Mouse (Mus musculus) heart, embryonic 16.5 days (tissue): ENCODE measurements around the gene Mgst2. TPM values are rescaled to one million over a fixed set of nuclear protein-coding genes. Genes with fewer than 3 reads are reported as not detected.

Experiments
- ATAC-seq: fragments of 200-750 bp; cut with Nextera tagmentation; replicated peaks from 2 replicates; pipeline ENCODE4 v1.8.0; 2017; ENCODE audit warnings: moderate number of reproducible peaks; ENCODE audit not compliant: insufficient read depth, low FRiP score; ENCODE audit errors: extremely low read depth
- H3K27ac ChIP-seq: fragments of 300-500 bp; sonication (generic); 2 replicates; pipeline ENCODE4 v1.5.1; 2014; ENCODE audit warnings: mild to moderate bottlenecking, low read length, control low read depth, moderate library complexity
- H3K27me3 ChIP-seq: fragments of 300-500 bp; sonication (generic); 2 replicates; pipeline ENCODE4 v1.6.1; 2014; ENCODE audit warnings: low read length, mixed read lengths; ENCODE audit not compliant: control insufficient read depth, insufficient read depth
- H3K36me3 ChIP-seq: fragments of 300-500 bp; sonication (generic); 2 replicates; pipeline ENCODE4 v1.6.1; 2014; ENCODE audit not compliant: control insufficient read depth, insufficient read depth
- H3K4me1 ChIP-seq: fragments of 300-500 bp; sonication (generic); 2 replicates; pipeline ENCODE4 v1.6.1; 2014; ENCODE audit warnings: low read length, mixed read lengths; ENCODE audit not compliant: control insufficient read depth, insufficient read depth
- H3K4me2 ChIP-seq: fragments of 300-500 bp; sonication (generic); 2 replicates; pipeline ENCODE4 v1.6.1; 2014; ENCODE audit warnings: low read depth, mild to moderate bottlenecking, control low read depth, low read length
- H3K4me3 ChIP-seq: fragments of 300-500 bp; sonication (generic); 2 replicates; pipeline ENCODE4 v1.5.1; 2014; ENCODE audit warnings: mild to moderate bottlenecking, control low read depth, low read length
- H3K9ac ChIP-seq: fragments of 300-500 bp; sonication (generic); 2 replicates; pipeline ENCODE4 v1.6.1; 2014; ENCODE audit warnings: low read length, control low read depth
- H3K9me3 ChIP-seq: fragments of 300-500 bp; sonication (generic); replicated peaks from 2 replicates; pipeline ENCODE4 v1.6.1; 2016; ENCODE audit warnings: low read length; ENCODE audit not compliant: control insufficient read depth
- WGBS: fragments of 180-500 bp; shearing (Covaris S2); extraction: QIAGEN DNeasy Blood & Tissue Kit; methylation state at CpG from one replicate; pipeline ENCODE4 v1.1.7; 2014; 5-methylcytosine and 5-hydroxymethylcytosine counted together
- polyA plus RNA-seq: library from polyadenylated mRNA; unstranded; fragments of >200 nt; fragmentation: Nextera tagmentation; extraction: Ambion mirVana; gene quantifications from 2 replicates; pipeline ENCODE4 v1.2.1, GENCODE M21; 2015

The Mgst2 gene
- polyA plus RNA-seq, 1 experiment from 2014 or later = 13.8 TPM

GRCm38 (mm10) chr3:51701281-51701751 lies 41.2 kb downstream of the Mgst2 start:
- WGBS = under 1% methylated on average over 27 of the region's 27 CpGs
- peak overlapping the region; percentile 83 for H3K27ac ChIP-seq
- peak; percentile 90 for ATAC-seq

GRCm38 (mm10) chr3:51701950-51702349 lies 41.8 kb downstream of the Mgst2 start:
- no peaks in the 10 kb centered on the region for H3K36me3 ChIP-seq
- WGBS = 25% methylated on average over 13 of the region's 13 CpGs
- H3K9me3 ChIP-seq = no peaks in the 10 kb centered on the region
- H3K4me2 ChIP-seq = peak overlapping the region; percentile 80
- 0 out of 2 replicates have a peak, but pooled peaks have one; percentile 2 for ATAC-seq
- H3K27me3 ChIP-seq = no peaks in the 10 kb centered on the region; the same call in 1 of the 2 replicates
- peaks cover 17% of the 10 kb centered on the region for H3K4me1 ChIP-seq
- H3K9ac ChIP-seq = peak overlapping the region; percentile 65
- peak overlapping the region; percentile 52 for H3K4me3 ChIP-seq
- H3K27ac ChIP-seq = peak overlapping the region; percentile 83

More at GRCm38 (mm10) chr3:51701281-51701751, 41.2 kb downstream of the Mgst2 start:
- Histone ChIP-seq H3K4me1 (peaks cover 17% of the 10 kb centered on the region), H3K4me3 (peak overlapping the region; percentile 52), H3K9me3 (no peaks in the 10 kb centered on the region), H3K9ac (peak overlapping the region; percentile 65), H3K36me3 (no peaks in the 10 kb centered on the region), H3K27me3 (no peaks in the 10 kb centered on the region; the same call in 1 of the 2 replicates), H3K4me2 (peak overlapping the region; percentile 80)

- no peak for ATAC-seq
- 81% methylated on average over 8 of the region's 8 CpGs for WGBS
- Histone ChIP-seq H3K4me1 (peaks cover 17% of the 10 kb centered on the region), H3K36me3 (no peaks in the 10 kb centered on the region), H3K9me3 (no peaks in the 10 kb centered on the region), H3K4me2 (no peak overlapping the region), H3K9ac (no peak overlapping the region), H3K27ac (no peak overlapping the region), H3K4me3 (no peak overlapping the region), H3K27me3 (no peaks in the 10 kb centered on the region; the same call in 1 of the 2 replicates)
Observed at GRCm38 (mm10) chr3:51702701-51703286, 42.6 kb downstream of the Mgst2 start.

- Histone ChIP-seq H3K4me1 (peaks cover 24% of the 10 kb centered on the region), H3K36me3 (no peaks in the 10 kb centered on the region), H3K27ac (no peak overlapping the region), H3K9me3 (no peaks in the 10 kb centered on the region), H3K4me3 (no peak overlapping the region), H3K9ac (no peak overlapping the region), H3K27me3 (no peaks in the 10 kb centered on the region; the same call in 1 of the 2 replicates), H3K4me2 (no peak overlapping the region)
- ATAC-seq = no peak
- WGBS = 82% methylated on average over 8 of the region's 8 CpGs
Observed at GRCm38 (mm10) chr3:51703478-51703877, 43.3 kb downstream of the Mgst2 start.

GRCm38 (mm10) chr3:51705220-51705619 lies 45.1 kb downstream of the Mgst2 start:
- no peaks in the 10 kb centered on the region for H3K9me3 ChIP-seq
- WGBS = 81% methylated on average over 7 of the region's 7 CpGs
- no peaks in the 10 kb centered on the region for H3K36me3 ChIP-seq
- no peaks in the 10 kb centered on the region for H3K27me3 ChIP-seq
- H3K27ac ChIP-seq = no peak overlapping the region
- H3K9ac ChIP-seq = no peak overlapping the region
- H3K4me2 ChIP-seq = no peak overlapping the region
- no peak overlapping the region for H3K4me3 ChIP-seq
- no peak for ATAC-seq
- H3K4me1 ChIP-seq = peaks cover 32% of the 10 kb centered on the region

- no peaks in the 10 kb centered on the region for H3K36me3 ChIP-seq
- H3K27ac ChIP-seq = peak overlapping the region; percentile 100
- peaks cover 34% of the 10 kb centered on the region for H3K4me1 ChIP-seq
- H3K27me3 ChIP-seq = no peaks in the 10 kb centered on the region
- peak overlapping the region; percentile 55 for H3K4me3 ChIP-seq
- WGBS = 11% methylated on average over 1 of the region's 1 CpGs
- H3K9me3 ChIP-seq = no peaks in the 10 kb centered on the region
- ATAC-seq = no peak; the same call in 1 of the 2 replicates
- H3K4me2 ChIP-seq = peak overlapping the region; percentile 79
- no peak overlapping the region for H3K9ac ChIP-seq
Observed at GRCm38 (mm10) chr3:51708375-51708745, 48.2 kb downstream of the Mgst2 start.

- H3K36me3 ChIP-seq = no peaks in the 10 kb centered on the region
- H3K27ac ChIP-seq = peak overlapping the region; percentile 100
- peak overlapping the region; percentile 77 for H3K9ac ChIP-seq
- peaks cover 39% of the 10 kb centered on the region for H3K4me1 ChIP-seq
- H3K4me2 ChIP-seq = peak overlapping the region; percentile 79
- no peaks in the 10 kb centered on the region for H3K9me3 ChIP-seq
- no peaks in the 10 kb centered on the region for H3K27me3 ChIP-seq
- peak overlapping the region; percentile 55 for H3K4me3 ChIP-seq
- peak; percentile 96 for ATAC-seq
- 15% methylated on average over 21 of the region's 21 CpGs for WGBS
Observed at GRCm38 (mm10) chr3:51708746-51709411, 48.7 kb downstream of the Mgst2 start.

GRCm38 (mm10) chr3:51712382-51712781 lies 52.2 kb downstream of the Mgst2 start:
- Histone ChIP-seq H3K27ac (peak overlapping the region; percentile 67), H3K4me2 (peak overlapping the region; percentile 25; the same call in 1 of the 2 replicates), H3K4me3 (no peak overlapping the region), H3K9me3 (no peaks in the 10 kb centered on the region), H3K4me1 (peaks cover 40% of the 10 kb centered on the region), H3K27me3 (no peaks in the 10 kb centered on the region), H3K9ac (no peak overlapping the region), H3K36me3 (no peaks in the 10 kb centered on the region)
- no peak for ATAC-seq
- WGBS = 17% methylated on average over 3 of the region's 3 CpGs

DNA sequence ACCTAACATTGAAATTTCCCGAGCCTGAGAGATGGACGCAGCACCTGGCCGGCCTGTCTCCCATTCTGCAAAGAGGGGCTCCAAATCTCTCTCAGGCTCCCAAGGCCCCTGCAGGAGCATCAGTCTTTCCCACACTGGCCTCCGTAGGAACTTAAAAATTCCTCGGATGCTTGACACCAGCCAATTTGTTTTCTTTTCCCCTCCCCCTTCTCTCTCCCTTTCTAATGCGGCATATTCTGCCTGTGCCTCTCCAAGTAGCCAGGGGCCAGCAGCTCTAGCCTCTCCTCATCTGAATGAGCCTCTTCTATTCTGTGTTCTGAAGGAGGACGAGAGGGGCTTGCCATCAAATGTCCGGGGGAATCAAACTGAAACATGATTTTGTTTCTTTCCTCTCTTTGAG lies 53.1 kb downstream of the Mgst2 start:
- peak overlapping the region; percentile 35 for H3K27ac ChIP-seq
- H3K9me3 ChIP-seq = no peaks in the 10 kb centered on the region
- H3K4me2 ChIP-seq = peak overlapping the region; percentile 18
- H3K4me1 ChIP-seq = peaks cover 38% of the 10 kb centered on the region
- no peak overlapping the region for H3K4me3 ChIP-seq
- H3K9ac ChIP-seq = peak overlapping the region; percentile 46; the same call in 1 of the 2 replicates
- no peak for ATAC-seq
- H3K36me3 ChIP-seq = no peaks in the 10 kb centered on the region
- 26% methylated on average over 8 of the region's 8 CpGs for WGBS
- H3K27me3 ChIP-seq = no peaks in the 10 kb centered on the region
